Mouse (Mus musculus) heart, embryonic 13.5 days (tissue): ENCODE data around the gene Ffar2. TPM values are rescaled to one million over a fixed set of nuclear protein-coding genes. Genes with fewer than 3 reads are reported as not detected.

Source experiments
- ATAC-seq: fragments of 200-750 bp; cut with Nextera tagmentation; 2 replicates; pipeline ENCODE4 v1.8.0; 2017; ENCODE audit warnings: moderate TSS enrichment; ENCODE audit not compliant: insufficient number of reproducible peaks, low FRiP score, low TSS enrichment; ENCODE audit errors: extremely low read depth
- H3K27ac ChIP-seq: fragments of 300-500 bp; sonication (generic); replicated peaks from 2 replicates; pipeline ENCODE4 v1.5.1; 2015; ENCODE audit warnings: moderate library complexity, mild to moderate bottlenecking, inconsistent platforms
- H3K27me3 ChIP-seq: fragments of 300-500 bp; sonication (generic); replicated peaks from 2 replicates; pipeline ENCODE4 v1.6.1; 2015; ENCODE audit warnings: mild to moderate bottlenecking, inconsistent platforms
- H3K36me3 ChIP-seq: fragments of 300-500 bp; sonication (generic); 2 replicates; pipeline ENCODE4 v1.6.1; 2015; ENCODE audit warnings: mild to moderate bottlenecking, inconsistent platforms
- H3K4me1 ChIP-seq: fragments of 300-500 bp; sonication (generic); 2 replicates; pipeline ENCODE4 v1.6.1; 2015; ENCODE audit warnings: inconsistent platforms
- H3K4me2 ChIP-seq: fragments of 300-500 bp; sonication (generic); 2 replicates; pipeline ENCODE4 v1.6.1; 2015; ENCODE audit warnings: inconsistent platforms, mild to moderate bottlenecking, moderate library complexity
- H3K4me3 ChIP-seq: fragments of 300-500 bp; sonication (generic); 2 replicates; pipeline ENCODE4 v1.5.1; 2015; ENCODE audit warnings: moderate library complexity, mild to moderate bottlenecking, inconsistent platforms
- H3K9ac ChIP-seq: fragments of 300-500 bp; sonication (generic); 2 replicates; pipeline ENCODE4 v1.6.1; 2015; ENCODE audit warnings: inconsistent platforms, mild to moderate bottlenecking, moderate library complexity
- H3K9me3 ChIP-seq: fragments of 300-500 bp; sonication (generic); 2 replicates; pipeline ENCODE4 v1.6.1; 2016; ENCODE audit warnings: inconsistent platforms
- WGBS: fragments of 180-500 bp; shearing (Covaris S2); methylation state at CpG from one replicate; pipeline ENCODE4 v1.1.7; 2015; ENCODE audit warnings: mixed read lengths; 5-methylcytosine and 5-hydroxymethylcytosine counted together
- polyA plus RNA-seq: library from polyadenylated mRNA; unstranded; fragments of >200 nt; fragmentation: Nextera tagmentation; extraction: Ambion mirVana; gene quantifications from 2 replicates; pipeline ENCODE4 v1.2.1, GENCODE M21; 2015

Ffar2 gene
- polyA plus RNA-seq, result not detected in 2 replicates

GRCm38 (mm10) chr7:30823675-30824074 is at the start of gene Ffar2:
Gene Ffar2 (minus strand): TSS chr7:30823775.
- Histone ChIP-seq H3K4me1 (no peaks in the 10 kb centered on the region), H3K9ac (no peak within 1 kb of the TSS), H3K27ac (no peak within 1 kb of the TSS), H3K9me3 (no peaks in the 10 kb centered on the region), H3K4me3 (no peak within 1 kb of the TSS), H3K36me3 (no peaks in the 10 kb centered on the region), H3K27me3 (peaks cover 15% of the 10 kb centered on the region), H3K4me2 (no peak within 1 kb of the TSS)
- WGBS, result 82% methylated on average over 18 of the region's 18 CpGs
- no peak for ATAC-seq

- Histone ChIP-seq H3K27ac (no peak overlapping the region), H3K4me3 (peak overlapping the region; percentile 20; the same call in 1 of the 2 replicates), H3K4me1 (no peaks in the 10 kb centered on the region), H3K4me2 (peak overlapping the region; percentile 53), H3K36me3 (no peaks in the 10 kb centered on the region), H3K27me3 (peaks cover 41% of the 10 kb centered on the region), H3K9ac (no peak overlapping the region), H3K9me3 (no peaks in the 10 kb centered on the region)
- no peak for ATAC-seq
- 17% methylated on average over 15 of the region's 15 CpGs for WGBS
These were observed 49.5 kb upstream of the Ffar2 start for GRCm38 (mm10) chr7:30873083-30873482.

GRCm38 (mm10) chr7:30863386-30863785 is 39.8 kb upstream of the Ffar2 start:
- Histone ChIP-seq H3K27me3 (peaks cover 77% of the 10 kb centered on the region), H3K4me3 (no peak overlapping the region), H3K9me3 (no peaks in the 10 kb centered on the region), H3K9ac (no peak overlapping the region), H3K27ac (no peak overlapping the region), H3K4me2 (no peak overlapping the region), H3K4me1 (peaks cover 11% of the 10 kb centered on the region; the same call in 1 of the 2 replicates), H3K36me3 (no peaks in the 10 kb centered on the region)
- 42% methylated on average over 8 of the region's 8 CpGs for WGBS
- no peak for ATAC-seq

GRCm38 (mm10) chr7:30861464-30861863 is 37.9 kb upstream of the Ffar2 start, which contains the start of gene Ffar1:
Gene Ffar1 (minus strand): TSS chr7:30861564.
- Histone ChIP-seq H3K4me2 (no peak within 1 kb of the TSS), H3K27me3 (peaks cover 73% of the 10 kb centered on the region), H3K9me3 (no peaks in the 10 kb centered on the region), H3K4me1 (peaks cover 11% of the 10 kb centered on the region; the same call in 1 of the 2 replicates), H3K9ac (no peak within 1 kb of the TSS), H3K27ac (no peak within 1 kb of the TSS), H3K36me3 (no peaks in the 10 kb centered on the region), H3K4me3 (no peak within 1 kb of the TSS)
- 73% methylated on average over 12 of the region's 12 CpGs for WGBS
- no peak for ATAC-seq

- Histone ChIP-seq H3K4me2 (peak overlapping the region; percentile 60), H3K4me1 (peaks cover 13% of the 10 kb centered on the region; the same call in 1 of the 2 replicates), H3K4me3 (peak overlapping the region; percentile 26), H3K27me3 (peaks cover 74% of the 10 kb centered on the region), H3K36me3 (no peaks in the 10 kb centered on the region), H3K9me3 (no peaks in the 10 kb centered on the region), H3K9ac (0 out of 2 replicates have a peak overlapping the region, but pooled peaks have one; percentile 37), H3K27ac (no peak overlapping the region)
- 7% methylated on average over 15 of the region's 16 CpGs for WGBS
- ATAC-seq, result no peak
These were observed 36.2 kb upstream of the Ffar2 start for GRCm38 (mm10) chr7:30859635-30860402.

- Histone ChIP-seq H3K27me3 (peaks cover 69% of the 10 kb centered on the region), H3K4me3 (no peak overlapping the region), H3K36me3 (no peaks in the 10 kb centered on the region), H3K9me3 (no peaks in the 10 kb centered on the region), H3K27ac (no peak overlapping the region), H3K4me2 (peak overlapping the region; percentile 60; the same call in 1 of the 2 replicates), H3K9ac (no peak overlapping the region), H3K4me1 (peaks cover 17% of the 10 kb centered on the region; the same call in 1 of the 2 replicates)
- no peak for ATAC-seq
These were observed 35.7 kb upstream of the Ffar2 start for GRCm38 (mm10) chr7:30859290-30859634.

GRCm38 (mm10) chr7:30857746-30858145 is 34.2 kb upstream of the Ffar2 start:
- no peak overlapping the region for H3K4me2 ChIP-seq
- H3K9me3 ChIP-seq, result no peaks in the 10 kb centered on the region
- H3K36me3 ChIP-seq, result no peaks in the 10 kb centered on the region
- no peak overlapping the region for H3K27ac ChIP-seq
- H3K9ac ChIP-seq, result no peak overlapping the region
- no peak overlapping the region for H3K4me3 ChIP-seq
- H3K4me1 ChIP-seq, result peaks cover 11% of the 10 kb centered on the region; the same call in 1 of the 2 replicates
- 73% methylated on average over 1 of the region's 1 CpGs for WGBS
- H3K27me3 ChIP-seq, result peaks cover 63% of the 10 kb centered on the region
- ATAC-seq, result no peak

- WGBS, result 46% methylated on average over 6 of the region's 6 CpGs
- no peak for ATAC-seq
- H3K9ac ChIP-seq, result no peak within 1 kb of the TSS
- H3K36me3 ChIP-seq, result no peaks in the 10 kb centered on the region
- H3K27me3 ChIP-seq, result peaks cover 46% of the 10 kb centered on the region
- no peak within 1 kb of the TSS for H3K4me2 ChIP-seq
- no peak within 1 kb of the TSS for H3K4me3 ChIP-seq
- no peaks in the 10 kb centered on the region for H3K9me3 ChIP-seq
- H3K27ac ChIP-seq, result no peak within 1 kb of the TSS
- peaks cover 11% of the 10 kb centered on the region; the same call in 1 of the 2 replicates for H3K4me1 ChIP-seq
These were observed 32.5 kb upstream of the Ffar2 start, which contains the start of gene Ffar3 for GRCm38 (mm10) chr7:30856078-30856477. Gene Ffar3 (minus strand): TSS chr7:30856178.

GRCm38 (mm10) chr7:30851421-30851820 is 27.8 kb upstream of the Ffar2 start:
- no peak overlapping the region for H3K4me2 ChIP-seq
- no peaks in the 10 kb centered on the region for H3K9me3 ChIP-seq
- 86% methylated on average over 1 of the region's 1 CpGs for WGBS

GRCm38 (mm10) chr7:30847934-30848333 is 24.4 kb upstream of the Ffar2 start:
- no peaks in the 10 kb centered on the region for H3K9me3 ChIP-seq
- WGBS, result 62% methylated on average over 6 of the region's 6 CpGs
- H3K9ac ChIP-seq, result no peak overlapping the region
- no peak for ATAC-seq
- no peaks in the 10 kb centered on the region for H3K36me3 ChIP-seq
- no peak overlapping the region for H3K4me3 ChIP-seq
- H3K4me2 ChIP-seq, result no peak overlapping the region
- H3K27me3 ChIP-seq, result no peaks in the 10 kb centered on the region
- H3K4me1 ChIP-seq, result 0 out of 2 replicates have a peak, but pooled peaks cover 5% of the 10 kb centered on the region
- H3K27ac ChIP-seq, result no peak overlapping the region

More at GRCm38 (mm10) chr7:30851421-30851820, 27.8 kb upstream of the Ffar2 start:
- H3K9ac ChIP-seq, result no peak overlapping the region
- H3K4me3 ChIP-seq, result no peak overlapping the region
- peaks cover 20% of the 10 kb centered on the region for H3K27me3 ChIP-seq
- H3K36me3 ChIP-seq, result no peaks in the 10 kb centered on the region
- ATAC-seq, result no peak
- H3K27ac ChIP-seq, result no peak overlapping the region
- peaks cover 6% of the 10 kb centered on the region; the same call in 1 of the 2 replicates for H3K4me1 ChIP-seq

GRCm38 (mm10) chr7:30847386-30847785 is 23.8 kb upstream of the Ffar2 start:
- Histone ChIP-seq H3K9ac (no peak overlapping the region), H3K27ac (no peak overlapping the region), H3K4me2 (no peak overlapping the region), H3K4me1 (0 out of 2 replicates have a peak, but pooled peaks cover 5% of the 10 kb centered on the region), H3K27me3 (no peaks in the 10 kb centered on the region), H3K36me3 (no peaks in the 10 kb centered on the region), H3K4me3 (no peak overlapping the region), H3K9me3 (no peaks in the 10 kb centered on the region)
- 61% methylated on average over 5 of the region's 5 CpGs for WGBS
- ATAC-seq, result no peak
